Mouse (Mus musculus) lung, postnatal 36 days (tissue): ENCODE results near the gene Rbm33.
A peak's percentile ranks its signal among the peaks of the same experiment; 100 is the strongest.

ENCODE experiments used
- DNase-seq: peaks from one replicate; pipeline ENCODE4 v3.0.0; 2022; ENCODE audit warnings: mixed read lengths

Gene Rbm33

GRCm38 (mm10) chr5:28464361-28465098, 147.6 kb downstream of the Rbm33 start:
- DNase-seq: no peak

GRCm38 (mm10) chr5:28465099-28465406, 148.1 kb downstream of the Rbm33 start:
- peak; percentile 44 for DNase-seq

- no peak for DNase-seq
These were observed 148.6 kb downstream of the Rbm33 start for GRCm38 (mm10) chr5:28465526-28465925.

GRCm38 (mm10) chr5:28466351-28466750, 149.4 kb downstream of the Rbm33 start:
- no peak for DNase-seq

GRCm38 (mm10) chr5:28466760-28467306, 149.9 kb downstream of the Rbm33 start, which contains the start of gene Shh:
Gene Shh, minus strand, starts transcription at chr5:28467256.
- no peak for DNase-seq
